Mouse (Mus musculus) spleen, postnatal 14 days (tissue): Measurements from ENCODE around the gene Phlpp2.
"Not testable (repeated sequence)": the region's sequence is repeated elsewhere in the genome, so short reads cannot be mapped to it uniquely, and the experiment has no call there.

Source experiments
- DNase-seq, 2 experiments: peaks; one replicate each; pipeline ENCODE4 v3.0.0; 2021 to 2022; ENCODE audit warnings: low spot score in 2 of 2

Phlpp2 gene

DNA sequence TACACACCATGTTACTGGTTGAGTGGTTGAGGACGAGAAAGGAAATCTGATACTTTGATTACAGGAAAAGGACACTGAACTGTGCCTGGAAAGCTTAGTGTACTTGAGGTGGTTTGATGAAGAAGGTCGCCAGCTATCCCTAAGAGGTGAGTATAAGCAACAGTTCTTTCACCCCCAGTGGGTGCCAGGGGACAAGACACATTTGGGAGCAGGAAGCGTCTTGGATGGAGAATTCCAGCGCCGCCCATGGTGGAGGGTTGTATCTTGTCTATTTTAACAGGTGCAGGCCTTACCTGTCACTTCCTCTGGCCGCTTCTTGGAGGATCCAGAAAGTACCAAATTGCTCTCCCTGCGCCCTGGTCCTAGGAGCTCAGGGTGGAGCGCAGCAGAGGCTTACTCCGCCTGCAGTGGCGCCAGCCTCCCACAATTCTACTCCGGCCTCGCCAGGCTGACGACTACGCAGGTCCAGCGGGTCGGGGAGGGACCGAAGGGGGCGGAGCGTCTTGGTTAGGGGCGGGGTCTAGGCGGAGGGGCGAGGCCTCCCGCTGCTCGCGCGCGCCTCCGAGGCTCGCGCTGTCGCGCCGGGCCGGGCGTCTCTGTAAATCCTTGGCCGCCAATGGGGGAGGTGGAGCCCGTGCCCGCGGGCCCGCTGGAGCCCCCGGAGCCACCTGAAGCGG is at the start of gene Phlpp2:
Gene Phlpp2, plus strand, starts transcription at position 540 of the 677 bp plus-strand sequence.
- peak; percentile 99 for DNase-seq

DNA sequence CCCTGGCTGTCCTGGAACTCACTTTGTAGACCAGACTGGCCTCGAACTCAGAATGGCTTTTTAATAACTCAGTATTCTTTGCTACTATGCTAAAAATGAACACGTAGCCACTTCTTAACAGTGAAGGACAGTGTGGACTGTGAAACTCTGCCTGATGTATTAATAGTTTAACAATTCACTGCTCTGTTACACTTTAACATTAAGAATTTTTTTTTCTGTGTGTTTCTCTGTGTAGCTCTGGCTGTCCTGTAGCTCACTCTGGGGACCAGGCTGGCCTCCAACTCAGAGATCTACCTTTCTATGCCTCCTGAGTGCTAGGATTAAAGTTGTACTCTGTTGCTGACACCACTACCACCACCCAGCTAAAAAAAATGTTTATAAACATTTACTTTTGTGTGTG is 44.8 kb upstream of the Phlpp2 start:
- DNase-seq: no peak

DNA sequence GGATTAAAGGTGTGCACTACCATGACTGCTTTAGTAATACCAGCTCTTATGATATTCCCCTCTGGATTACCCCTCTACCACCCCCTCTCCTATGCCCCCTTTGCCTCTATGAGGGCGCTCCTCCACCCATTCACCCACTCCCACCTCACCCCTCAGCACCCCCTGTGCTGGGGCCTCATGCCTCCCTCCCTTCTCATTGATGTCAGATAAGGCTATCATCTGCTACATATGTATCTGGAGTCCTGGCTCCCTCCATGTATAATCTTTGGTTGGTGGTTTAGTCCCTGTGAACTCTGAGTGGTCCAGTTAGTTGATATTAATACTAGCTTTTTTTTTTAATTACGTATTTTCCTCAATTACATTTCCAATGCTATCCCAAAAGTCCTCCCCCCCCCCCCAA is 28.5 kb upstream of the Phlpp2 start:
- no peak for DNase-seq

GRCm38 (mm10) chr8:109842468-109842867 is 25.9 kb upstream of the Phlpp2 start:
- no peak for DNase-seq

- no peak for DNase-seq
These were observed 20.5 kb upstream of the Phlpp2 start for GRCm38 (mm10) chr8:109847866-109848265.

- no peak for DNase-seq
These were observed 19.4 kb upstream of the Phlpp2 start for GRCm38 (mm10) chr8:109848981-109849380.

DNA sequence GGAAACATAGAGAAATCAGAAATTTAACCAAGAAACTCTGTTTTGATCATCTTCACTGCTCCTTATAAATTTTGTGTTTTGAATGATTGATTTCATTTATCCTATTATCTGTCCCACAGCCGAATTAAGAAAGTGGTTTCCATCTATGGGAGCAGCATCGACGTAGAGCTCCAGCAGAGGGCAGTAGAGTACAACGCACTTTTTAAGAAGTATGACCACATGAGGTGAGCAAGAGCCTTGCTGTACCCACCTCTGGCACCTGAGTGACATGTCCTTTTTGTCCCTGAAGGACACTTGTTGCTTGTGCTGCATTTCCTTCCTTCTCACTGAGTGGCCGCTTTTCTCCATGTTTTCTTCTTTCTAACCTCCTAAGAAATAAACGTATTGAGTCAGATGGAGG is 14.9 kb upstream of the Phlpp2 start:
- peak; percentile 42 to 70 for DNase-seq

- DNase-seq: no peak
These were observed 13.8 kb upstream of the Phlpp2 start for GRCm38 (mm10) chr8:109854522-109854921.

DNA sequence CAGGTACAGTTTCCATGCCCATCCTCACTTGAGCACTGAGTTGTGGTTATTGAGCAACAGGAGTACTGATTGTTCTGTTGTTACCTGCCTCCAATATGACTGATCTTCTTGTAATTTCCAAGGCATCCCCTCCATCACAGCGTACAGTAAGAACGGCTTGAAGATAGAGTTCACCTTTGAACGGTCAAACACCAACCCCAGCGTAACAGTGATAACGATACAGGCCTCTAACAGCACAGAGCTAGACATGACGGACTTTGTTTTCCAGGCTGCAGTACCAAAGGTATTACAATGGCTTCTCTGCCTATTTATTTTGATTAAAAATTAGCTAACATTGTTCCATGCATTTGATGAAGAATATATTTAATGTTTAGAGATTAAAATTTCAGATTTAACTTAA is 12.9 kb upstream of the Phlpp2 start:
- DNase-seq: no peak

GRCm38 (mm10) chr8:109863398-109863797 is 4.9 kb upstream of the Phlpp2 start:
- peak; percentile 36 to 66 for DNase-seq

GRCm38 (mm10) chr8:109864798-109865197 is 3.5 kb upstream of the Phlpp2 start:
- peak in 1 of 2 experiments; percentile 22 for DNase-seq

DNA sequence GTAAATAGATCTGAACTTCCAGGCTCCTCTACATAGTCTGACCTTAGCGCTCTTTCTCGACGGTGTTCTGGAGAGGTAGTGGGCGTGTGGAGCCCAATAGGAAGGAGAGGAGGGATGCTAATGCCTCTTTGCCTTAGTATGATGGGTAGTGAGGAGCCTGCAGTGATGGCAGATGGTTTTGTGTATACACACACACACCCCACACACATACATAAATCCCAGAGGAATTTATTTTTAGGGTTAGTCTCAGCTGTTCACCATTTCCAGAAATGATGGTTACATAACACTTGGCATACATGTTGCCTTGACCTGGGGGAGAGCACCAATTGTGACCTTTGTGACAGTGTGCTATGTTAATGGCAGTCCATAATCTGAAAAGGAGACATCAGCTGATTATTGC is 2.8 kb upstream of the Phlpp2 start:
- no peak for DNase-seq

DNA sequence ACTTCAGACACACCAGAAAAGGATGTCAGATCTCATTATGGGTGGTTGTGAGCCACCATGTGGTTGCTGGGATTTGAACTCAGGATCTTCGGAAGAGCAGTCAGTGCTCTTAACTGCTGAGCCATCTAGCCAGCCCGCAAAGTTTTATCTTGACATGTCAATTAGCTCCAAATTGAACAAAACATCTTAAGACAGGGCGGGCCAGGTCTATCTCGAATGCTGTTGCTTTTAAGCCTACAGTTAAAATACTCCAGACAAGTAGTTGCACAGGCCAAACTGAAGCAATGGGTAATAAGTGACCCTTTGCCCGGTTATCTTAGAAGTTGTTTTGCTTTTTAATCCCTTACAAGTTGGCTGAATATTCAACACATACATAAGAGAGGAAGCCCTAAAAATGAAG is 1.7 kb upstream of the Phlpp2 start:
- DNase-seq: no peak

GRCm38 (mm10) chr8:109868680-109869361 is 479 bp downstream of the Phlpp2 start:
- peak in 1 of 2 experiments; percentile 33 for DNase-seq

- no peak for DNase-seq
These were observed 2.7 kb downstream of the Phlpp2 start for GRCm38 (mm10) chr8:109871056-109871455.

DNA sequence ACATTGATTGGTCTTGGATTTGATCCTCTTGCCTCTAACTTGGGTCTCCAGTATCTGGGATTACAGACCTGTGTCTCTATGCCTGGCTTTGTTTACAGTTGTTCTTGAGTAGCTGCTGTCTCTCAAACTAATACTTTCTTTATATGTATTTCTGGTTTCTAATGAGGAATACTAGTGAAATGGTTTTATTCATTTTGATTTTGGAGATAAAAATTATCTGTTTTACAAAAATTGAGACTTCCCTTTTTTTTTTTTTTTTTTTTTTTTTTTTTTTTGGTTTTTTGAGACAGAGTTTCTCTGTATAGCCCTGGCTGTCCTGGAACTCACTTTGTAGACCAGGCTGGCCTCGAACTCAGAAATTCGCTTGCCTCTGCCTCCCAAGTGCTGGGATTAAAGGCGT is 5.5 kb downstream of the Phlpp2 start:
- not testable (repeated sequence) for DNase-seq

GRCm38 (mm10) chr8:109880012-109880662 is 11.8 kb downstream of the Phlpp2 start:
- no peak for DNase-seq

DNA sequence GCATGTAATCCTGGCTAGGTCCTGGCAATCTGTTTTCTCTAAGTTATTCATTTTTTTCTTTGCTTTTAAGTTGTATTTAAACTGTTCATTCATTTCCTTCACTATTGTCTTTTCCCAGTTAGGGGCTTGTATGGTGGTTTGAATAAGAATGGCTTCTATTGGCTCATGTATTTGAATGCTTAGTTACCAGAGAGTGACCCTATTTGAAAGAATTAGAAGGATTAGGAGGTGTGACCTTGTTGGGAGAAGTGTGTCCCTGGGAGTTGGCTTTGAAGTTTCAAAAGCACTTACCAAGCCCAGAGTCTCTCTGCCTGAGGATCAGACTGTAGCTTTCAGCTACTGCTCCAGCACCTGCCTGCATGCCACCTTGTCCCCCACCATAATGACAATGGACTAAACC is 17.0 kb downstream of the Phlpp2 start:
- no peak for DNase-seq

DNA sequence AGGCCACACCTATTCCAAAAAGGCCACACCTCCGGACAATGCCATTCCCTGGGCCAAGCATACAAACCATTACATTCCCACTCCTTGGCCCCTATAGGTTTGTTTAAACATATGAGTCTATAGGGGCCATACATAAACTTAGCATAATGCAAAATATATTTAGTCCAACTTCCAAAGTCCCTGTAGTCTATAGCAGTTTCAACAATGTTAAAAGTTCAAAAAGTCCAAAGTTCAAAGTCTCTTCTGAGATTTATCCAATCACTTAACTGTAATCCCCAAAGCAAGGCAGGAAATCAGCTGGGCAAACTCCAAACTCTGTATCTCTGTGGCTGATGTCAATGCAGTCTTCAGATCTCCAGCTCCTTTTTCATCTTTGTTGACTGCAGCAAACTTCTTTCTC is 20.9 kb downstream of the Phlpp2 start:
- DNase-seq: no peak

GRCm38 (mm10) chr8:109890794-109891585 is 22.6 kb downstream of the Phlpp2 start:
- DNase-seq: no peak

GRCm38 (mm10) chr8:109894636-109895035 is 26.3 kb downstream of the Phlpp2 start:
- DNase-seq: no peak

GRCm38 (mm10) chr8:109895355-109895754 is 27.0 kb downstream of the Phlpp2 start:
- DNase-seq: no peak
